Mouse (Mus musculus) cerebellum, adult 2 months (tissue): ENCODE results near the gene Piwil4.

ENCODE experiments used
- CTCF ChIP-seq: fragments of 200-500 bp; IDR thresholded peaks from 2 replicates; pipeline ENCODE4 v1.5.1; 2011; ENCODE audit warnings: low read depth, mild to moderate bottlenecking, control low read depth, low read length, moderate library complexity, borderline replicate concordance; ENCODE audit not compliant: insufficient read depth
- POLR2A ChIP-seq: fragments of 200-500 bp; IDR thresholded peaks from 2 replicates; pipeline ENCODE4 v1.6.1; 2011; ENCODE audit warnings: low read length, control low read depth, borderline replicate concordance; ENCODE audit not compliant: insufficient read depth

- no peak for TF ChIP-seq CTCF
- TF ChIP-seq POLR2A, result no peak
Measured at GRCm38 (mm10) chr9:14674506-14674905, 66.0 kb downstream of the Piwil4 start.
